Mouse (Mus musculus): ENCODE data around the gene Chid1. TPM values are rescaled to one million over a fixed set of nuclear protein-coding genes. Genes with fewer than 3 reads are reported as not detected.
A peak's percentile ranks its signal among the peaks of the same experiment; 100 is the strongest.

Chid1 gene
- polyA plus RNA-seq, 1 experiment from 2014 or later: 36.3 TPM

- peak overlapping the region; percentile 38 for H3K27ac ChIP-seq (replicated peaks)
- peaks cover 51% of the 10 kb centered on the region for H3K36me3 ChIP-seq
- no peak overlapping the region for H3K4me2 ChIP-seq
- ATAC-seq (ENCODE audit: extremely low read depth, insufficient number of reproducible peaks, low FRiP score, low TSS enrichment): no peak
- H3K9me3 ChIP-seq: no peaks in the 10 kb centered on the region
- peak overlapping the region; percentile 28; the same call in 1 of the 2 replicates for H3K9ac ChIP-seq
- H3K4me1 ChIP-seq: peaks cover 27% of the 10 kb centered on the region
- no peaks in the 10 kb centered on the region for H3K27me3 ChIP-seq (replicated peaks)
- WGBS: 74% methylated on average over 3 of the region's 3 CpGs
- no peak overlapping the region for H3K4me3 ChIP-seq
Observed at GRCm38 (mm10) chr7:141497600-141497999, 42.1 kb downstream of the Chid1 start.

GRCm38 (mm10) chr7:141495940-141496339 lies 43.7 kb downstream of the Chid1 start:
- no peak overlapping the region for H3K4me2 ChIP-seq
- no peak overlapping the region for H3K9ac ChIP-seq
- H3K4me1 ChIP-seq: peaks cover 27% of the 10 kb centered on the region
- H3K36me3 ChIP-seq: peaks cover 64% of the 10 kb centered on the region
- 72% methylated on average over 4 of the region's 4 CpGs for WGBS
- no peak for ATAC-seq (ENCODE audit: extremely low read depth, insufficient number of reproducible peaks, low FRiP score, low TSS enrichment)
- no peak overlapping the region for H3K4me3 ChIP-seq
- H3K9me3 ChIP-seq: no peaks in the 10 kb centered on the region
- no peak overlapping the region for H3K27ac ChIP-seq (replicated peaks)
- H3K27me3 ChIP-seq (replicated peaks): no peaks in the 10 kb centered on the region

- peaks cover 67% of the 10 kb centered on the region for H3K36me3 ChIP-seq
- peaks cover 25% of the 10 kb centered on the region for H3K4me1 ChIP-seq
- no peak overlapping the region for H3K27ac ChIP-seq (replicated peaks)
- H3K27me3 ChIP-seq (replicated peaks): no peaks in the 10 kb centered on the region
- no peak overlapping the region for H3K4me3 ChIP-seq
- no peak for ATAC-seq (ENCODE audit: extremely low read depth, insufficient number of reproducible peaks, low FRiP score, low TSS enrichment)
- no peaks in the 10 kb centered on the region for H3K9me3 ChIP-seq
- H3K9ac ChIP-seq: no peak overlapping the region
- 85% methylated on average over 2 of the region's 2 CpGs for WGBS
- H3K4me2 ChIP-seq: no peak overlapping the region
Observed at GRCm38 (mm10) chr7:141495379-141495778, 44.3 kb downstream of the Chid1 start.

GRCm38 (mm10) chr7:141493729-141494128 lies 45.9 kb downstream of the Chid1 start:
- no peak for ATAC-seq (ENCODE audit: extremely low read depth, insufficient number of reproducible peaks, low FRiP score, low TSS enrichment)
- Histone ChIP-seq H3K27ac (replicated peaks) (no peak overlapping the region), H3K27me3 (replicated peaks) (no peaks in the 10 kb centered on the region), H3K4me2 (no peak overlapping the region), H3K9me3 (no peaks in the 10 kb centered on the region), H3K4me3 (no peak overlapping the region), H3K9ac (no peak overlapping the region), H3K4me1 (peaks cover 17% of the 10 kb centered on the region), H3K36me3 (peaks cover 53% of the 10 kb centered on the region)
- WGBS: 63% methylated on average over 1 of the region's 1 CpGs

GRCm38 (mm10) chr7:141492738-141493137 lies 46.9 kb downstream of the Chid1 start:
- peaks cover 10% of the 10 kb centered on the region for H3K4me1 ChIP-seq
- no peaks in the 10 kb centered on the region for H3K27me3 ChIP-seq (replicated peaks)
- peaks cover 54% of the 10 kb centered on the region for H3K36me3 ChIP-seq
- no peak for ATAC-seq (ENCODE audit: extremely low read depth, insufficient number of reproducible peaks, low FRiP score, low TSS enrichment)
- 72% methylated on average over 5 of the region's 5 CpGs for WGBS
- H3K4me3 ChIP-seq: no peak overlapping the region
- H3K27ac ChIP-seq (replicated peaks): no peak overlapping the region
- H3K9me3 ChIP-seq: no peaks in the 10 kb centered on the region
- H3K4me2 ChIP-seq: no peak overlapping the region
- H3K9ac ChIP-seq: no peak overlapping the region

GRCm38 (mm10) chr7:141491151-141491550 lies 48.5 kb downstream of the Chid1 start:
- H3K4me1 ChIP-seq: 0 out of 2 replicates have a peak, but pooled peaks cover 3% of the 10 kb centered on the region
- WGBS: 64% methylated on average over 2 of the region's 2 CpGs
- H3K4me3 ChIP-seq: no peak overlapping the region
- H3K27ac ChIP-seq (replicated peaks): no peak overlapping the region
- H3K36me3 ChIP-seq: peaks cover 64% of the 10 kb centered on the region
- no peak for ATAC-seq (ENCODE audit: extremely low read depth, insufficient number of reproducible peaks, low FRiP score, low TSS enrichment)
- H3K9me3 ChIP-seq: no peaks in the 10 kb centered on the region
- H3K4me2 ChIP-seq: no peak overlapping the region
- H3K9ac ChIP-seq: no peak overlapping the region
- H3K27me3 ChIP-seq (replicated peaks): no peaks in the 10 kb centered on the region

GRCm38 (mm10) chr7:141487141-141487540 lies 52.5 kb downstream of the Chid1 start:
- 62% methylated on average over 7 of the region's 7 CpGs for WGBS
- Histone ChIP-seq H3K4me3 (no peak overlapping the region), H3K4me1 (peaks cover 20% of the 10 kb centered on the region), H3K4me2 (no peak overlapping the region), H3K27me3 (replicated peaks) (peaks cover 11% of the 10 kb centered on the region), H3K36me3 (peaks cover 35% of the 10 kb centered on the region), H3K27ac (replicated peaks) (no peak overlapping the region), H3K9me3 (no peaks in the 10 kb centered on the region), H3K9ac (no peak overlapping the region)
- ATAC-seq (ENCODE audit: extremely low read depth, insufficient number of reproducible peaks, low FRiP score, low TSS enrichment): no peak

- Histone ChIP-seq H3K4me3 (no peak overlapping the region), H3K9ac (no peak overlapping the region), H3K27ac (replicated peaks) (no peak overlapping the region), H3K9me3 (no peaks in the 10 kb centered on the region), H3K4me2 (no peak overlapping the region), H3K4me1 (peaks cover 27% of the 10 kb centered on the region), H3K27me3 (replicated peaks) (peaks cover 13% of the 10 kb centered on the region), H3K36me3 (peaks cover 26% of the 10 kb centered on the region)
- ATAC-seq (ENCODE audit: extremely low read depth, insufficient number of reproducible peaks, low FRiP score, low TSS enrichment): no peak
- WGBS: 89% methylated on average over 1 of the region's 1 CpGs
Observed at GRCm38 (mm10) chr7:141486239-141486638, 53.4 kb downstream of the Chid1 start.

- Histone ChIP-seq H3K9ac (no peak overlapping the region), H3K9me3 (no peaks in the 10 kb centered on the region), H3K4me1 (peaks cover 33% of the 10 kb centered on the region), H3K36me3 (peaks cover 20% of the 10 kb centered on the region), H3K27me3 (replicated peaks) (peaks cover 13% of the 10 kb centered on the region), H3K27ac (replicated peaks) (no peak overlapping the region), H3K4me2 (no peak overlapping the region), H3K4me3 (no peak overlapping the region)
- no peak for ATAC-seq (ENCODE audit: extremely low read depth, insufficient number of reproducible peaks, low FRiP score, low TSS enrichment)
- 83% methylated on average over 2 of the region's 2 CpGs for WGBS
Observed at GRCm38 (mm10) chr7:141485606-141486005, 54.1 kb downstream of the Chid1 start.

GRCm38 (mm10) chr7:141485186-141485585 lies 54.5 kb downstream of the Chid1 start:
- no peak for ATAC-seq (ENCODE audit: extremely low read depth, insufficient number of reproducible peaks, low FRiP score, low TSS enrichment)
- H3K27me3 ChIP-seq (replicated peaks): peaks cover 13% of the 10 kb centered on the region
- 79% methylated on average over 2 of the region's 2 CpGs for WGBS
- H3K4me1 ChIP-seq: peaks cover 36% of the 10 kb centered on the region
- no peak overlapping the region for H3K4me2 ChIP-seq
- no peak overlapping the region for H3K9ac ChIP-seq
- no peak overlapping the region for H3K4me3 ChIP-seq
- 0 out of 2 replicates have a peak, but pooled peaks cover 18% of the 10 kb centered on the region for H3K36me3 ChIP-seq
- no peaks in the 10 kb centered on the region for H3K9me3 ChIP-seq
- H3K27ac ChIP-seq (replicated peaks): no peak overlapping the region

- H3K4me1 ChIP-seq: peaks cover 36% of the 10 kb centered on the region
- no peak overlapping the region for H3K27ac ChIP-seq (replicated peaks)
- no peak overlapping the region for H3K9ac ChIP-seq
- no peak overlapping the region for H3K4me2 ChIP-seq
- H3K36me3 ChIP-seq: 0 out of 2 replicates have a peak, but pooled peaks cover 18% of the 10 kb centered on the region
- no peak overlapping the region for H3K4me3 ChIP-seq
- no peak for ATAC-seq (ENCODE audit: extremely low read depth, insufficient number of reproducible peaks, low FRiP score, low TSS enrichment)
- H3K27me3 ChIP-seq (replicated peaks): peaks cover 13% of the 10 kb centered on the region
- WGBS: 64% methylated on average over 5 of the region's 5 CpGs
- no peaks in the 10 kb centered on the region for H3K9me3 ChIP-seq
Observed at GRCm38 (mm10) chr7:141484186-141485120, 55.2 kb downstream of the Chid1 start.

Measured in heart, embryonic 13.5 days (tissue).